Mouse (Mus musculus) MEL (cell line): Measurements from ENCODE around the gene Olfr481. TPM values are rescaled to one million over a fixed set of nuclear protein-coding genes. Genes with fewer than 3 reads are reported as not detected.

Experiments
- DNase-seq: peaks from one replicate; pipeline ENCODE4 v3.0.0; 2011; ENCODE audit warnings: low read depth, low spot score
- H3K27ac ChIP-seq: 2 replicates; pipeline ENCODE4 v1.5.1; 2012; ENCODE audit warnings: low read depth, mild to moderate bottlenecking, control low read depth, low read length, moderate library complexity; ENCODE audit not compliant: control insufficient read depth
- H3K27me3 ChIP-seq, 2 experiments: fragments of 150-350 bp in 1 of 2; sonication (generic) in 1 of 2; 2 replicates each; pipeline ENCODE4 v1.6.1; 2012; ENCODE audit warnings: low read length in 2 of 2, mild to moderate bottlenecking in 2 of 2, improper control_type of control experiment in 1 of 2, moderate library complexity in 1 of 2; ENCODE audit not compliant: insufficient read depth in 2 of 2, control insufficient read depth in 1 of 2
- H3K36me3 ChIP-seq, 2 experiments: 2 replicates each; pipeline ENCODE4 v1.6.1; 2012 to 2014; ENCODE audit warnings: low read length in 2 of 2, improper control_type of control experiment in 1 of 2, inconsistent platforms in 1 of 2, mild to moderate bottlenecking in 1 of 2; ENCODE audit not compliant: insufficient read depth in 2 of 2, control insufficient read depth in 1 of 2
- H3K4me1 ChIP-seq, 2 experiments: fragments of 150-350 bp in 1 of 2; sonication (generic) in 1 of 2; 2 replicates each; pipeline ENCODE4 v1.6.1; 2012; ENCODE audit warnings: low read length in 2 of 2, improper control_type of control experiment in 1 of 2, mild to moderate bottlenecking in 1 of 2; ENCODE audit not compliant: insufficient read depth in 2 of 2, control insufficient read depth in 1 of 2
- H3K4me3 ChIP-seq, 2 experiments: fragments of 150-350 bp in 1 of 2; sonication (generic) in 1 of 2; 2 replicates each; pipeline ENCODE4 v1.5.1; 2012; ENCODE audit warnings: low read depth in 2 of 2, low read length in 2 of 2, mild to moderate bottlenecking in 2 of 2, moderate library complexity in 2 of 2, control low read depth in 1 of 2, improper control_type of control experiment in 1 of 2; ENCODE audit not compliant: control insufficient read depth in 1 of 2, insufficient read depth in 1 of 2
- H3K79me2 ChIP-seq: 2 replicates; pipeline ENCODE4 v1.6.1; 2012; ENCODE audit warnings: mild to moderate bottlenecking, low read length, moderate library complexity; ENCODE audit not compliant: control insufficient read depth, poor library complexity, insufficient read depth
- H3K9ac ChIP-seq: 2 replicates; pipeline ENCODE4 v1.6.1; 2012; ENCODE audit warnings: low read depth, mild to moderate bottlenecking, control low read depth, low read length, moderate library complexity; ENCODE audit not compliant: control insufficient read depth, poor library complexity, severe bottlenecking
- H3K9me3 ChIP-seq: fragments of 150-350 bp; sonication (generic); replicated peaks from 2 replicates; pipeline ENCODE4 v1.6.1; 2012; ENCODE audit warnings: mild to moderate bottlenecking, low read length, improper control_type of control experiment, moderate library complexity; ENCODE audit not compliant: insufficient read depth
- BHLHE40 ChIP-seq: IDR thresholded peaks from 2 replicates; pipeline ENCODE4 v1.6.1; 2012; ENCODE audit warnings: low read depth, mild to moderate bottlenecking, inconsistent platforms, low read length, improper control_type of control experiment, borderline replicate concordance
- CHD2 ChIP-seq: IDR thresholded peaks from 2 replicates; pipeline ENCODE4 v1.6.1; 2011; ENCODE audit warnings: low read length, improper control_type of control experiment
- CTCF ChIP-seq, 3 experiments: IDR thresholded peaks in 2 of 3; conservative IDR thresholded peaks in 1 of 3; 2 replicates each; pipeline ENCODE4 v1.5.1; 2011 to 2012; ENCODE audit warnings: low read length in 3 of 3, low read depth in 2 of 3, mild to moderate bottlenecking in 2 of 3, improper control_type of control experiment in 1 of 3, inconsistent platforms in 1 of 3, mixed read lengths in 1 of 3, moderate library complexity in 1 of 3; ENCODE audit not compliant: control insufficient read depth in 1 of 3, insufficient read depth in 1 of 3, poor library complexity in 1 of 3, severe bottlenecking in 1 of 3
- JUND ChIP-seq: IDR thresholded peaks from 2 replicates; pipeline ENCODE4 v1.6.1; 2011; ENCODE audit warnings: low read depth, mild to moderate bottlenecking, improper control_type of control experiment, low read length
- MAX ChIP-seq: IDR thresholded peaks from 2 replicates; pipeline ENCODE4 v1.6.1; 2011; ENCODE audit warnings: low read length, improper control_type of control experiment
- MAZ ChIP-seq: IDR thresholded peaks from 2 replicates; pipeline ENCODE4 v1.6.1; 2012; ENCODE audit warnings: low read depth, mild to moderate bottlenecking, inconsistent platforms, low read length, improper control_type of control experiment
- MEF2A ChIP-seq: IDR thresholded peaks from 2 replicates; pipeline ENCODE4 v1.6.1; 2014; ENCODE audit warnings: low read depth, mild to moderate bottlenecking, inconsistent platforms, low read length, improper control_type of control experiment; ENCODE audit not compliant: poor library complexity, insufficient replicate concordance, severe bottlenecking; ENCODE audit errors: extremely low read depth
- MXI1 ChIP-seq: IDR thresholded peaks from 2 replicates; pipeline ENCODE4 v1.6.1; 2011; ENCODE audit warnings: mild to moderate bottlenecking, low read depth, low read length, improper control_type of control experiment
- MYB ChIP-seq: IDR thresholded peaks from 2 replicates; pipeline ENCODE4 v1.6.1; 2011; ENCODE audit warnings: mild to moderate bottlenecking, low read depth, low read length, improper control_type of control experiment
- MYC ChIP-seq: IDR thresholded peaks from 2 replicates; pipeline ENCODE4 v1.6.1; 2011; ENCODE audit warnings: low read depth, mild to moderate bottlenecking, low read length, improper control_type of control experiment, moderate library complexity
- NELFE ChIP-seq: IDR thresholded peaks from 2 replicates; pipeline ENCODE4 v1.6.1; 2011; ENCODE audit warnings: low read depth, low read length, improper control_type of control experiment
- RCOR1 ChIP-seq: IDR thresholded peaks from 2 replicates; pipeline ENCODE4 v1.6.1; 2012; ENCODE audit warnings: low read depth, mild to moderate bottlenecking, inconsistent platforms, low read length, improper control_type of control experiment
- UBTF ChIP-seq: IDR thresholded peaks from 2 replicates; pipeline ENCODE4 v1.6.1; 2012; ENCODE audit warnings: low read depth, mild to moderate bottlenecking, inconsistent platforms, low read length, improper control_type of control experiment, moderate library complexity, borderline replicate concordance; ENCODE audit not compliant: insufficient read depth
- USF1 ChIP-seq: IDR thresholded peaks from 2 replicates; pipeline ENCODE4 v1.6.1; 2014; ENCODE audit warnings: low read depth, mild to moderate bottlenecking, inconsistent platforms, low read length, improper control_type of control experiment, moderate library complexity
- USF2 ChIP-seq, 2 experiments: IDR thresholded peaks; 2 replicates each; pipeline ENCODE4 v1.6.1; 2011 to 2012; ENCODE audit warnings: improper control_type of control experiment in 2 of 2, low read length in 2 of 2, borderline replicate concordance in 1 of 2, inconsistent platforms in 1 of 2, low read depth in 1 of 2, mild to moderate bottlenecking in 1 of 2; ENCODE audit not compliant: insufficient read depth in 1 of 2
- ZC3H11A ChIP-seq: IDR thresholded peaks from 2 replicates; pipeline ENCODE4 v1.6.1; 2012; ENCODE audit warnings: low read depth, mild to moderate bottlenecking, inconsistent platforms, low read length, improper control_type of control experiment
- polyA plus RNA-seq, 2 experiments: library from polyadenylated mRNA; stranded (reverse) in 1 of 2; unstranded in 1 of 2; fragments of >175 nt in 1 of 2; fragments of >200 nt in 1 of 2; gene quantifications; 2 replicates each; pipeline versions ENCODE4 v1.2.1 to v1.2.4; 2012; ENCODE audit warnings: low replicate concordance in 2 of 2, low read depth in 1 of 2; ENCODE audit not compliant: insufficient read length in 2 of 2, insufficient read depth in 1 of 2, missing spikeins in 1 of 2
- total RNA-seq: library from RNA; depleted of rRNA; stranded (reverse); fragments of 300-350 nt; gene quantifications from 2 replicates; pipeline ENCODE4 v1.2.3, GENCODE M21; 2012

Olfr481 gene
- total and polyA plus RNA-seq, 3 experiments, result not detected

DNA sequence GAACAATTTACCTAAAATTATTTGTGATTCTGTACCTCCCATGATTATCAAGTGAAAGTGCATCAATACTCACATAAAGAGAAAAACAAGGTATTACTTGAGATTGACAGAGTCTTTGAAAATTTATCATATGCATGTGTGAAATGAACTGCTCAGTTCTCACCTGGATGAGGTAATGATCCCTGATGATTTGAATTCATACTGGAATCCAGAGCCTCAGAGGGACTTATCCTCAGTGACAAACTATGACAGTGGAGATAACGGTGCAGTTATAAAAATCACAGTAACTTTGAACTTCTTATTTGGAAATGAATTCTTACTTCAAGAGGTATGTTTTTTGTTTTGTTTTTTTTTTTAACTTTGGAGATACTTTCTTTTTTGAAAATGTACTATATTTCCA, 20.9 kb downstream of the Olfr481 start, which contains the start of gene Olfr483:
Gene Olfr483, plus strand, starts transcription at position 301 of the 400 bp plus-strand sequence.
- H3K36me3 ChIP-seq, result no peaks in the 10 kb centered on the region
- no peak within 1 kb of the TSS for H3K9ac ChIP-seq
- no peaks in the 10 kb centered on the region for H3K79me2 ChIP-seq
- no peaks in the 10 kb centered on the region for H3K27me3 ChIP-seq
- no peaks in the 10 kb centered on the region for H3K4me1 ChIP-seq
- no peak within 1 kb of the TSS for H3K4me3 ChIP-seq
- TF ChIP-seq MXI1 (no peak), MYC (no peak), BHLHE40 (no peak), NELFE (no peak), CTCF (IDR thresholded peaks at IDR 0.05 in 2 of 3, conservative IDR thresholded peaks at IDR 0.05 in 1 of 3; ENCODE audit: control insufficient read depth in 1 of 3, insufficient read depth in 1 of 3, low read depth in 2 of 3, low read length in 3 of 3, poor library complexity in 1 of 3, severe bottlenecking in 1 of 3) (no peak)
- no peaks in the 10 kb centered on the region for H3K9me3 ChIP-seq
- H3K27ac ChIP-seq, result no peak within 1 kb of the TSS
- DNase-seq, result no peak

DNA sequence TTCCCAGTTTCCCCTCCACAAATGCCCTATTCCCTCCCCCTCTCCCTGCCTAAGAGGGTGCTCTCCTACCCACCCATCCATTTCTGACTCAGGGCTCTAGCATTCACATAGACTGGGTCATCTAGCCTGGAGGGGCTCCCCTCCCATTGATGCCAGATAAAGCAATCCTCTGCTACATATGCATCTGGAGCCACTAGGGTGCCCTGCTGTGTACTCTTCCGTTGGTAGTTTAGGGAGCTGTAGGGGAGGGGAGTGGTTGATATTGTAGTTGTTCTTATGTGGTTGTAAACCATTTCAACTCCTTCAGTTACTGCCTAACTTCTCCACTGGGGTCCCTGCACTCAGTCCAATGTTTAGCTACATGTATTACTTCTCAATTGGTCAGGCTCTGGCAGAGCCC, 41.0 kb downstream of the Olfr481 start:
- H3K9me3 ChIP-seq, result no peaks in the 10 kb centered on the region
- no peaks in the 10 kb centered on the region for H3K79me2 ChIP-seq
- DNase-seq, result no peak
- no peaks in the 10 kb centered on the region for H3K27me3 ChIP-seq
- no peaks in the 10 kb centered on the region for H3K4me1 ChIP-seq
- no peak overlapping the region for H3K27ac ChIP-seq
- H3K4me3 ChIP-seq, result no peak overlapping the region
- H3K36me3 ChIP-seq, result no peaks in the 10 kb centered on the region
- H3K9ac ChIP-seq, result no peak overlapping the region
- TF ChIP-seq MAX, result no peak
- no peak for TF ChIP-seq MYB
- no peak for TF ChIP-seq JUND
- no peak for TF ChIP-seq ZC3H11A
- no peak for TF ChIP-seq USF2 (IDR thresholded peaks at IDR 0.05; ENCODE audit: borderline replicate concordance in 1 of 2, insufficient read depth in 1 of 2, low read depth in 1 of 2, low read length in 2 of 2)
- TF ChIP-seq RCOR1, result no peak
- TF ChIP-seq MAZ, result no peak
- no peak for TF ChIP-seq MEF2A
- TF ChIP-seq USF1, result no peak
- no peak for TF ChIP-seq MXI1
- TF ChIP-seq, all 39 proteins: peak for 0

DNA sequence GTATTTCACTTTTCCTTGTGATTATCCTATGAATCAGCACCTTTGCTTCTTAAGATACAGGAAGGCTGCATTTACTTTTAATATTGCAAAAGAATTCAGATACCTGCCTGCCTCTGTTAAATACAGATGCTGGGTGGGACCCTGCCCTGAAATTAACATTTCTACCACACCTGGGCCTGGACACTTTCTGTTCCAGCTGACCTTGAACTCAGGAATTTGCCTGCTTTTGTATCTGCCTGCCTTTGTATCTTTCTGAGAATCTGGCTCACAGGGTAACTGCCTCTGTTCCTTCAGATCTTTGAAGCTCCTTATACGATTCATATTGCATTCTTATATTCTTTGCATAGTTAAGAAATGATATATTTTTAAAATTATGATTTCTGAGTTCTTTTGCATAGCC, 41.8 kb downstream of the Olfr481 start:
- Histone ChIP-seq H3K27ac (no peak overlapping the region), H3K27me3 (no peaks in the 10 kb centered on the region), H3K9me3 (no peaks in the 10 kb centered on the region), H3K4me1 (no peaks in the 10 kb centered on the region), H3K36me3 (no peaks in the 10 kb centered on the region), H3K4me3 (no peak overlapping the region), H3K79me2 (no peaks in the 10 kb centered on the region), H3K9ac (no peak overlapping the region)
- TF ChIP-seq CHD2 (no peak), UBTF (no peak), NELFE (no peak)
- no peak for DNase-seq
